Mouse (Mus musculus) Patski (cell line): ENCODE results near the gene Tmem262. TPM values are rescaled to one million over a fixed set of nuclear protein-coding genes. Genes with fewer than 3 reads are reported as not detected.
A peak's percentile ranks its signal among the peaks of the same experiment; 100 is the strongest.

ENCODE experiments used
- ATAC-seq: fragments of 100-300 bp; one replicate; pipeline ENCODE4 v1.8.0; 2021
- CTCF ChIA-PET: fragments of 350-600 bp; sonication (Branson Sonifier 250); formaldehyde crosslinking; loops from one replicate; lab custom pipeline; 2022; ENCODE audit warnings: inconsistent platforms; lab: Charles Lee
- POLR2A ChIA-PET: fragments of 350-600 bp; sonication (Branson Sonifier 250); formaldehyde crosslinking; loops from one replicate; lab custom pipeline; 2022; ENCODE audit warnings: antibody characterized with exemption, inconsistent platforms; lab: Charles Lee
- DNase-seq: peaks from one replicate; pipeline ENCODE4 v3.0.0-alpha.2; 2011; ENCODE audit warnings: low read depth, low spot score
- H3K27me3 ChIP-seq: fragments of 371-371 bp; one replicate; pipeline ENCODE4 v1.5.1; 2021
- CTCF ChIP-seq: fragments of 100-300 bp; IDR thresholded peaks from one replicate; pipeline ENCODE4 v1.5.1; 2021
- in situ Hi-C: fragments of 300-500 bp; cut with MboI; formaldehyde crosslinking; loops from 3 replicates; pipeline ENCODE4 v1.11.1; 2018; ENCODE audit warnings: low pct_unique_long_range_greater_than_20kb, mixed read lengths
- polyA plus RNA-seq: library from polyadenylated mRNA; unstranded; gene quantifications from one replicate; pipeline ENCODE4 v1.2.3, GENCODE M21; 2021

The Tmem262 gene
- polyA plus RNA-seq, 1 experiment from 2014 or later, result 0.15 TPM

DNA sequence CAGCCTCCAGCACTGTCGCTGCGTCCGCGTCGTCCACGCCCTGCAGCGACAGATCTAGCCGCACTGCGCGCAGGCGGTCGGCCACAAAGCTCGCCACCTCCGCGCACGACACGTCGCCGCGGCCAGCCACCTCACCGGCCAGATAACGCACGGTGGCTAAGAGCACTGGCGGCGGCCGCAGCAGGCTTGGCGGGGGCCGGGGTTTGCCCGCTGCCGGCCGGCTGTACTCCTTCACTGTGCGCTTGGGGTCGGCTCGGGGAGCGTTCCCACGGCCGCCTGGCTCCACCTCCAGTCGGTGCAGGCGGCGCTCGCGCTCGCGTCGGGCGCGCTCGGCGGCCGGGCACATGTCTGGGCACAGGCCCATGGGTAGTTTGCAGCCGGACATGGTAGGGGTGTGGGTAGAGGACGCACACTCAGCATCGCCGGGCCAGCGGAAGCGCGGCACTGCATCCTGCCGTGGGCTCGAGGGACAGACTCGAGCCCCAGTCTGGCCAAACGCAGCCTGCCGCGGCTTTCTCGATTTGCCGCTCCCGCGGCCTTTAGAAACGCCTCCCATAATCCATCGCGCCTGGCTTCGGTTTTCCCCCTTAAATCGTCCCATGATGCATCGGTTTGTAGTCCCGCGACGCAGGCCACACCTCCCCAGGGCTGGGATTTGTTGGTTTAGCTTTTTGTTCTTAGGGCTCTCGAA, 38.3 kb downstream of the Tmem262 start, which contains the start of gene Sac3d1:
Gene Sac3d1 (minus strand): TSS at position 665 of the 691 bp plus-strand sequence.
- ChIA-PET CTCF (interaction anchor here (1.0 kb wide), 1 partner anchor 21 kb away, joined by 3 read pairs; no protein-coding TSS in a partner anchor), POLR2A (interaction anchor here (1.0 to 1.5 kb wide), 4 partner anchors 9 to 72 kb away, joined by 3 to 5 read pairs (median 3); partner anchors contain the start of genes Syvn1 and Vps51)
- in situ Hi-C loops, result no loop called here
- H3K27me3 ChIP-seq, result no peaks in the 10 kb centered on the region
- peak; percentile 54 for ATAC-seq
- peak; percentile 67 for DNase-seq
- TF ChIP-seq CTCF, result no peak

DNA sequence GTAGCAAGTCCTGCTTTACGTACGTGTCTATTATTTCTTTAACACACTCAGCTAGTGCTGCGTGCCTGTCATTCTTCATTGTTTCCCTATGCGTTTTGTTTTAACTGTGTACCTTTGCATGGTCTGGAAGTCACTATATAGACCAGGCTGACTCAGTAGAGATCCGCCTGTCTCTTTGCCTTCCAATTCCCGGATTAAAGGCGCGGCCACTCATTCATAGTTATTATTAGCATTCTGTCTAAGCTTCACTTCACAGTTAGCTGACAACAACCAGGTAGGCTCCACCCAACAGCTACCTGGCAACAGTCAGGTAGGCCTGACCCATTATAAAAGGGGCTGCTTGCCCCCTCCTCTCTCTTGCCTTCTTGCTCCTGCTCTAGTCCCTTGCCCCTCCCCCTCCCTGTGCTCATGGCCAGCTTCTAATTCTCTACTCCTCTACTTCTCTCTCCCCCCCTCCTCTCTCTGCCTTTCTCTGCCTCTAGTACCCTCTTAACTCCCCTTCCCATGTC, 38.9 kb downstream of the Tmem262 start:
- DNase-seq (no peak), ATAC-seq (no peak)
- CTCF ChIA-PET, result interaction anchor here (0.7 to 1.0 kb wide), 2 partner anchors 22 to 52 kb away, joined by 3 read pairs; no protein-coding TSS in a partner anchor
- in situ Hi-C loops, result no loop called here
- H3K27me3 ChIP-seq, result no peaks in the 10 kb centered on the region
- TF ChIP-seq CTCF, result no peak
- POLR2A ChIA-PET, result interaction anchor here (0.6 to 1.5 kb wide), 3 partner anchors 27 to 62 kb away, joined by 3 to 6 read pairs (median 5); partner anchors contain the start of gene Vps51

GRCm38 (mm10) chr19:6121761-6122160, 41.9 kb downstream of the Tmem262 start:
- in situ Hi-C loops, result no loop called here
- CTCF ChIA-PET, result interaction anchor here (1.2 kb wide), 1 partner anchor 19 kb away, joined by 4 read pairs; the partner anchor contains the start of genes Arl2 and Batf2
- POLR2A ChIA-PET, result no interaction called here
- no peak for DNase-seq
- H3K27me3 ChIP-seq, result no peaks in the 10 kb centered on the region
- TF ChIP-seq CTCF, result no peak
- no peak for ATAC-seq

GRCm38 (mm10) chr19:6123330-6123729, 43.5 kb downstream of the Tmem262 start:
- H3K27me3 ChIP-seq, result no peaks in the 10 kb centered on the region
- in situ Hi-C loops, result no loop called here
- no peak for DNase-seq
- ATAC-seq, result no peak
- POLR2A ChIA-PET, result no interaction called here
- CTCF ChIA-PET, result interaction anchor here (2.0 kb wide), 1 partner anchor 106 kb away, joined by 4 read pairs; no protein-coding TSS in a partner anchor
- TF ChIP-seq CTCF, result no peak

DNA sequence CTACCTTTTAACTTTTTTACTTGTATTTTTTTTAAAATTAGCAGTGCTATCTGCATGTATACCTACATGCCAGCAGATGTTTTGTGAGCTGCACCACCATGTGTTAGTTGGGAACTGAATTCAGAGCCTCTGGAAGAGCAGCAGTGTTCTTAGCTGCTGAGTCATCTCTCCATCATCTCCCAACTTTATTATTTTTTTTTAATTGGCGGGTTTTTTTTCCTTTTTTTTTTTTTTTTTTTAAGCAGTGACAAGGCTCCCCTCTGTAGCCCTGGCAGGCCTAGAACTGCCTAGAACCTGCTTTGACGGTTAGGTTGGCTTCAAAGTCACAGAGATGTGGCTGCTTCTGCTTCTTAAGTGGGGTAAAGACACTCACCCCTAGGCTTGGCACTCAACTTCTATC, 45.1 kb downstream of the Tmem262 start:
- DNase-seq, result no peak
- no peaks in the 10 kb centered on the region for H3K27me3 ChIP-seq
- TF ChIP-seq CTCF, result no peak
- ChIA-PET CTCF (interaction anchor here (3.9 kb wide), 1 partner anchor 17 kb away, joined by 19 read pairs; the partner anchor contains the start of genes Arl2 and Batf2), POLR2A (interaction anchor here (0.6 to 0.8 kb wide), 2 partner anchors 47 to 169 kb away, joined by 3 read pairs; no protein-coding TSS in a partner anchor)
- no peak for ATAC-seq
- in situ Hi-C loops, result loop anchor here (5.0 kb wide), 1 partner anchor 163 kb away; the partner anchor contains the start of gene Pola2

GRCm38 (mm10) chr19:6126289-6126688, 46.5 kb downstream of the Tmem262 start:
- DNase-seq (no peak), ATAC-seq (no peak)
- no peaks in the 10 kb centered on the region for H3K27me3 ChIP-seq
- ChIA-PET POLR2A (no interaction called here), CTCF (interaction anchor here (3.9 kb wide), 1 partner anchor 15 kb away, joined by 19 read pairs; the partner anchor contains the start of genes Arl2 and Batf2)
- TF ChIP-seq CTCF, result peak; percentile 88
- in situ Hi-C loops, result loop anchor here (5.0 kb wide), 1 partner anchor 164 kb away; the partner anchor contains the start of gene Pola2

DNA sequence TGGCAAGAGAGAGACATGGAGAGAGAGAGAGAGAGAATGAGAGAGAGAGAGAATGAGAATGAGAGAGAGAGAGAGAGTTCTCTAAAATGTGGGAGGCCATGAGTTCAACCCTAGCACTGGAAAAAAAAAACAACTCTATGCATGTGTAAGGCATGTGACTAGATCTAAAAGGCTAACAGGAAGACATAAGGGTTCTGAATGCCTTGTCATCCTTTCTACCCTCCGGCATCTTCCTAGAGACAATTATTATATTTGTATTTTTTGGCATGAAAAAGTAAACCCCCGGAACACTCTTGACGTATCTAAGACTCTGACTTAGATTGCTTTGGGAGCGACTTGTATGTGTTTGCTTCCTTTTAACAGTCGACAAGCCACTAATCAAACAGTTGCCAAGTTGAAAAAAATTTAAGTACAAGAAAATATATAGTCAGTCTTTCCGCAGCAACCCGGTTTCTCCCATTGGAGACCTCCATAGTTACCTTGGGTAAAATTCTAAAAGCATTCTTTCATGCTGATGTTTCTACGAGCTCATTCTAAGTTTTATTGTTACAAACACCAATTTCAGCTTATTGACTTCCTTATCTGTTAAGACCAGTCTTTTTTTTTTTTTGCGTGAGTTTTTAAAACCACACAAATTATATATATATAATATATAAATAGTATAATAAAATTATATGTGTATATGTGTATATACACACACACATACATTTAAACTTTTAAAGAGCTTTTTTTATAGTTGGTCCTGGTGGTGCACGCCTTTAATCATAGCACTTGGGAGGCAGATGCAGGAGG, 47.2 kb downstream of the Tmem262 start:
- in situ Hi-C loops, result loop anchor here (5.0 kb wide), 1 partner anchor 165 kb away; the partner anchor contains the start of gene Pola2
- DNase-seq (no peak), ATAC-seq (no peak)
- POLR2A ChIA-PET, result interaction anchor here (1.0 to 1.6 kb wide), 7 partner anchors 9 to 154 kb away, joined by 3 to 4 read pairs (median 3); partner anchors contain the start of genes Arl2 and Batf2
- CTCF ChIA-PET, result interaction anchor here (0.6 to 3.9 kb wide), 6 partner anchors 15 to 164 kb away, joined by 3 to 19 read pairs (median 3); partner anchors contain the start of genes Arl2 and Batf2
- H3K27me3 ChIP-seq, result no peaks in the 10 kb centered on the region
- no peak for TF ChIP-seq CTCF

- H3K27me3 ChIP-seq, result no peaks in the 10 kb centered on the region
- ChIA-PET CTCF (interaction anchor here (0.6 to 3.9 kb wide), 6 partner anchors 14 to 164 kb away, joined by 3 to 19 read pairs (median 3); partner anchors contain the start of genes Arl2 and Batf2), POLR2A (interaction anchor here (0.9 to 1.6 kb wide), 9 partner anchors 10 to 155 kb away, joined by 3 to 4 read pairs (median 3); partner anchors contain the start of genes Arl2, Batf2 and Capn1)
- in situ Hi-C loops, result loop anchor here (5.0 kb wide), 1 partner anchor 166 kb away; the partner anchor contains the start of gene Pola2
- DNase-seq (peak; percentile 90), ATAC-seq (peak; percentile 84)
- no peak for TF ChIP-seq CTCF
These were observed 48.0 kb downstream of the Tmem262 start, which contains the start of gene Snx15 for GRCm38 (mm10) chr19:6127760-6128341. TSS of gene Snx15 (minus strand) at chr19:6128304.

Other genes with a start within 250 kb of the Tmem262 start
- 30.4 TPM for gene Frmd8, start 204.8 kb upstream of the Tmem262 start, polyA plus RNA-seq
- gene Slc25a45, start 202.2 kb upstream of the Tmem262 start, polyA plus RNA-seq, result 7.1 TPM
- gene Tigd3, start 185.9 kb upstream of the Tmem262 start, polyA plus RNA-seq, result 1.2 TPM
- gene Dpf2, start 167.0 kb upstream of the Tmem262 start, polyA plus RNA-seq, result 94.5 TPM
- gene Cdc42ep2, start 155.2 kb upstream of the Tmem262 start, polyA plus RNA-seq, result 6.5 TPM
- gene Pola2, start 115.8 kb upstream of the Tmem262 start, polyA plus RNA-seq, result 24.0 TPM
- not detected for gene Slc22a20, start 93.9 kb upstream of the Tmem262 start, polyA plus RNA-seq
- 70.4 TPM for gene Capn1, start 64.1 kb upstream of the Tmem262 start, polyA plus RNA-seq
- gene Syvn1, start 33.5 kb upstream of the Tmem262 start, polyA plus RNA-seq, result 55.2 TPM
- 68.9 TPM for gene Mrpl49, start 22.2 kb upstream of the Tmem262 start, polyA plus RNA-seq
- 1,123 TPM for gene Fau, start 22.2 kb upstream of the Tmem262 start, polyA plus RNA-seq
- gene Znhit2, start 18.8 kb upstream of the Tmem262 start, polyA plus RNA-seq, result 38.3 TPM
- 21.5 TPM for gene Tm7sf2, start 11.7 kb upstream of the Tmem262 start, polyA plus RNA-seq
- gene Vps51, start 2.8 kb upstream of the Tmem262 start, polyA plus RNA-seq, result 63.3 TPM
- gene Gm28374, start 2.2 kb downstream of the Tmem262 start, polyA plus RNA-seq, result 0.83 TPM
- gene Zfpl1, start 4.9 kb downstream of the Tmem262 start, polyA plus RNA-seq, result 59.4 TPM
- gene Cdca5, start 5.0 kb downstream of the Tmem262 start, polyA plus RNA-seq, result 16.4 TPM
- 0.33 TPM for gene AC131692.1, start 14.4 kb downstream of the Tmem262 start, polyA plus RNA-seq
- gene Naaladl1, start 25.7 kb downstream of the Tmem262 start, polyA plus RNA-seq, result 0.54 TPM
- 17.0 TPM for gene Sac3d1, start 38.6 kb downstream of the Tmem262 start, polyA plus RNA-seq
- gene Snx15, start 48.3 kb downstream of the Tmem262 start, polyA plus RNA-seq, result 40.4 TPM
- gene Batf2, start 61.0 kb downstream of the Tmem262 start, polyA plus RNA-seq, result 0.08 TPM
- 122 TPM for gene Arl2, start 61.5 kb downstream of the Tmem262 start, polyA plus RNA-seq
- not detected for gene Majin, start 104.4 kb downstream of the Tmem262 start, polyA plus RNA-seq
- gene Gpha2, start 146.3 kb downstream of the Tmem262 start, polyA plus RNA-seq, result 0.26 TPM
- gene Ppp2r5b, start 155.8 kb downstream of the Tmem262 start, polyA plus RNA-seq, result 172 TPM
- gene Atg2a, start 161.6 kb downstream of the Tmem262 start, polyA plus RNA-seq, result 32.5 TPM
- 88.7 TPM for gene Ehd1, start 196.7 kb downstream of the Tmem262 start, polyA plus RNA-seq
- gene Cdc42bpg, start 226.4 kb downstream of the Tmem262 start, polyA plus RNA-seq, result 41.2 TPM